Mouse (Mus musculus) thymus, adult 2 months (tissue): Measurements from ENCODE around the gene Gm43302. TPM values are rescaled to one million over a fixed set of nuclear protein-coding genes. Genes with fewer than 3 reads are reported as not detected.
"Not testable (repeated sequence)": the region's sequence is repeated elsewhere in the genome, so short reads cannot be mapped to it uniquely, and the experiment has no call there.

Experiments
- DNase-seq: peaks from one replicate; pipeline ENCODE4 v3.0.0; 2021
- H3K27ac ChIP-seq: fragments of 200-500 bp; 2 replicates; pipeline ENCODE4 v1.5.1; 2012; ENCODE audit warnings: low read length, control low read depth; ENCODE audit not compliant: control insufficient read depth, insufficient read depth
- H3K27me3 ChIP-seq: fragments of 200-500 bp; 2 replicates; pipeline ENCODE4 v1.6.1; 2012; ENCODE audit warnings: mild to moderate bottlenecking, low read length, moderate library complexity, mixed read lengths; ENCODE audit not compliant: control insufficient read depth, insufficient read depth
- H3K36me3 ChIP-seq: fragments of 200-500 bp; 2 replicates; pipeline ENCODE4 v1.6.1; 2012; ENCODE audit warnings: mild to moderate bottlenecking, low read length, moderate library complexity; ENCODE audit not compliant: control insufficient read depth, insufficient read depth
- H3K4me1 ChIP-seq: fragments of 200-500 bp; replicated peaks from 2 replicates; pipeline ENCODE4 v1.6.1; 2012; ENCODE audit warnings: low read length; ENCODE audit not compliant: control insufficient read depth, insufficient read depth
- H3K4me3 ChIP-seq: fragments of 200-500 bp; 2 replicates; pipeline ENCODE4 v1.5.1; 2012; ENCODE audit warnings: mild to moderate bottlenecking, low read length, control low read depth, moderate library complexity; ENCODE audit not compliant: control insufficient read depth, insufficient read depth
- WGBS: fragments of 180-500 bp; shearing (Covaris S2); methylation state at CpG from one replicate; pipeline ENCODE4 v1.1.7; 2018; 5-methylcytosine and 5-hydroxymethylcytosine counted together
- polyA plus RNA-seq: library from polyadenylated mRNA; depleted of rRNA; stranded (reverse); fragments of >200 nt; gene quantifications from 2 replicates; pipeline ENCODE4 v1.2.3, GENCODE M21; 2012

Gm43302 gene
- polyA plus RNA-seq, 1 experiment: 8.4 TPM

DNA sequence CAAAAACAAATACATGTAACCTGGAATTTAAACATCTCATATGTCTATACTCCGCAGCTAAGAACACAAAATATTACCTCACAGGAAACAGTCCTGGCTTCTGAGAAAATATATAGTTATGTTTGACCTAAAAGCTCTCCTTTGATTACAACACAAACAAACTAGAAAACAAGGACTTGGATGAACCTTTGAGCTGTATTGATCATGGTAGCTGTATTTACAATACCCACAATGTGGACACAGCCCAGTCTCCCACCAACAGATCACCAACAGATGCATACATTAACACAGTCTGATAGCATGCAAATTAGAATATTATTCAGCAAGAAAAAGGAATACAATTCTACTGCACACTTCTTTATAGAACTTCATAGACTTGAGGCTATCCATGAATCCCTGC, 55.1 kb downstream of the Gm43302 start:
- WGBS: 84% methylated on average over 1 of the region's 1 CpGs
- DNase-seq, H3K27ac ChIP-seq, H3K27me3 ChIP-seq, H3K4me3 ChIP-seq, H3K36me3 ChIP-seq: not testable (repeated sequence)
- H3K4me1 ChIP-seq: peaks cover 12% of the 10 kb centered on the region

GRCm38 (mm10) chr5:105236040-105236439, 57.5 kb downstream of the Gm43302 start:
- not testable (repeated sequence) for H3K4me3 ChIP-seq, H3K27me3 ChIP-seq, DNase-seq, H3K27ac ChIP-seq, H3K36me3 ChIP-seq
- 41% methylated on average over 3 of the region's 3 CpGs for WGBS
- peaks cover 12% of the 10 kb centered on the region for H3K4me1 ChIP-seq

DNA sequence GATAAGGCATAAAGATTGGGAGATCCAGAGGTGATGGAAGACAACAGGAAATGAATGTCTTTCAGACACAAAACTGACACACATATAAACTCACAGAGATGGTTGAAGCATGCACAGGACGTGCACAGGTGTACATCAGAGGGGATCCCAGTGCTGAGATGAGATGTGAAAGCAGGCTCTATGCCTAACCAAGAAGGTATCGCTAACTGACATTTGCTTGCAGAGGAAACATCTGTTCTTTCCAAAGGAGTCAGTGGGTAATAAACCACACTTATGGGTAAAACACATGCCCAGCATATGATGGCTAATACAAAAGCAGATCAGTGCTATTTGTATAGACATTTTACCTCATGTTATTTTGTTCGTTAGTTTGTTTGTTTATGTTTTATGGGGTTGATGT, 84.5 kb downstream of the Gm43302 start:
- WGBS: 25% methylated on average over 1 of the region's 3 CpGs
- not testable (repeated sequence) for H3K4me1 ChIP-seq, DNase-seq, H3K27ac ChIP-seq, H3K36me3 ChIP-seq, H3K27me3 ChIP-seq, H3K4me3 ChIP-seq

- WGBS: 46% methylated on average over 4 of the region's 4 CpGs
These were observed 92.6 kb downstream of the Gm43302 start for GRCm38 (mm10) chr5:105200791-105201355.

GRCm38 (mm10) chr5:105199149-105199548, 94.3 kb downstream of the Gm43302 start:
- not testable (repeated sequence) for H3K4me3 ChIP-seq, H3K27me3 ChIP-seq, H3K36me3 ChIP-seq, H3K27ac ChIP-seq, H3K4me1 ChIP-seq, DNase-seq
- WGBS: 92% methylated on average over 1 of the region's 1 CpGs

More at GRCm38 (mm10) chr5:105200791-105201355, 92.6 kb downstream of the Gm43302 start:
- H3K36me3 ChIP-seq, H3K27me3 ChIP-seq, DNase-seq, H3K27ac ChIP-seq, H3K4me3 ChIP-seq, H3K4me1 ChIP-seq: not testable (repeated sequence)

GRCm38 (mm10) chr5:105197915-105198560, 95.5 kb downstream of the Gm43302 start:
- not testable (repeated sequence) for DNase-seq, H3K36me3 ChIP-seq, H3K4me1 ChIP-seq, H3K4me3 ChIP-seq, H3K27me3 ChIP-seq, H3K27ac ChIP-seq

DNA sequence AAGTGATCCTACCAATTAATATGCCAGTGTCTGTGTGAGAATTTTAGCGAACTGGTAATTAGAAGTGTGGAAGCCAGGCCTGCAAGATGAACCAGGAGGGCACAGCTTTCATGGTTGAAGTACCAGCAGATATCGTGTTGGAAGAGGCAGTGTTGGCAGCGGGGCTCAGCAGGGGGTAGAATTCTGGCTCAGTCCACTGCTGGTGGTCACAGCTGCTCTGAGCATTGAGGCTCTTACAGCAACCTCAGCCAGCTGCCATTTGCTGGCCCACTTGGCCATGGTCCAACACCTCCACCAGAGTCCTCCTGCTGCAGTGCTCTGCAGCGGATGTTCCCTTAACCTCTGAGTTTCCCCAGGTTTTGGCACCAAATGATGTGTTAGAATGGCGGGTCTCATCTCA, 97.2 kb downstream of the Gm43302 start:
- not testable (repeated sequence) for H3K27me3 ChIP-seq, H3K27ac ChIP-seq, H3K36me3 ChIP-seq, H3K4me3 ChIP-seq, H3K4me1 ChIP-seq, DNase-seq
- 95% methylated on average over 5 of the region's 5 CpGs for WGBS

- DNase-seq, H3K36me3 ChIP-seq, H3K4me1 ChIP-seq, H3K4me3 ChIP-seq, H3K27ac ChIP-seq, H3K27me3 ChIP-seq: not testable (repeated sequence)
- WGBS: 39% methylated on average over 2 of the region's 2 CpGs
These were observed 101.0 kb downstream of the Gm43302 start for GRCm38 (mm10) chr5:105192536-105192935.
